Mouse (Mus musculus) kidney, embryonic 16.5 days (tissue): Measurements from ENCODE around the gene 9930022D16Rik. TPM values are rescaled to one million over a fixed set of nuclear protein-coding genes. Genes with fewer than 3 reads are reported as not detected.

Source experiments
- ATAC-seq: fragments of 200-750 bp; cut with Nextera tagmentation; 2 replicates; pipeline ENCODE4 v1.8.0; 2017; ENCODE audit warnings: moderate TSS enrichment; ENCODE audit not compliant: low FRiP score, low TSS enrichment
- H3K27ac ChIP-seq: fragments of 300-500 bp; sonication (generic); 2 replicates; pipeline ENCODE4 v1.5.1; 2014; ENCODE audit warnings: low read length
- H3K27me3 ChIP-seq: fragments of 300-500 bp; sonication (generic); 2 replicates; pipeline ENCODE4 v1.6.1; 2014; ENCODE audit warnings: low read length, control low read depth, mixed read lengths; ENCODE audit not compliant: insufficient read depth
- H3K36me3 ChIP-seq: fragments of 300-500 bp; sonication (generic); 2 replicates; pipeline ENCODE4 v1.6.1; 2014; ENCODE audit warnings: low read length, control low read depth, mixed read lengths; ENCODE audit not compliant: insufficient read depth
- H3K4me1 ChIP-seq: fragments of 300-500 bp; sonication (generic); 2 replicates; pipeline ENCODE4 v1.6.1; 2014; ENCODE audit warnings: low read length, control low read depth, mixed read lengths; ENCODE audit not compliant: insufficient read depth
- H3K4me2 ChIP-seq: fragments of 300-500 bp; sonication (generic); replicated peaks from 2 replicates; pipeline ENCODE4 v1.6.1; 2014; ENCODE audit warnings: low read depth, low read length
- H3K4me3 ChIP-seq: fragments of 300-500 bp; sonication (generic); 2 replicates; pipeline ENCODE4 v1.5.1; 2014; ENCODE audit warnings: mild to moderate bottlenecking, low read length
- H3K9ac ChIP-seq: fragments of 300-500 bp; sonication (generic); replicated peaks from 2 replicates; pipeline ENCODE4 v1.6.1; 2014; ENCODE audit warnings: low read length
- H3K9me3 ChIP-seq: fragments of 300-500 bp; sonication (generic); 2 replicates; pipeline ENCODE4 v1.6.1; 2016; ENCODE audit warnings: low read length, control low read depth
- WGBS: fragments of 180-500 bp; shearing (Covaris S2); extraction: QIAGEN DNeasy Blood & Tissue Kit; methylation state at CpG from one replicate; pipeline ENCODE4 v1.1.7; 2014; 5-methylcytosine and 5-hydroxymethylcytosine counted together
- polyA plus RNA-seq: library from polyadenylated mRNA; unstranded; fragments of >200 nt; fragmentation: Nextera tagmentation; extraction: Ambion mirVana; gene quantifications from 2 replicates; pipeline ENCODE4 v1.2.1, GENCODE M21; 2015

The 9930022D16Rik gene
- polyA plus RNA-seq, 1 experiment from 2014 or later: not detected

- Histone ChIP-seq H3K4me1 (peaks cover 14% of the 10 kb centered on the region), H3K4me3 (no peak overlapping the region), H3K36me3 (0 out of 2 replicates have a peak, but pooled peaks cover 8% of the 10 kb centered on the region), H3K4me2 (no peak overlapping the region), H3K9ac (no peak overlapping the region), H3K27ac (no peak overlapping the region), H3K27me3 (no peaks in the 10 kb centered on the region), H3K9me3 (no peaks in the 10 kb centered on the region)
- no peak for ATAC-seq
- 69% methylated on average over 3 of the region's 3 CpGs for WGBS
Measured at GRCm38 (mm10) chr11:109441119-109441518, 27.4 kb downstream of the 9930022D16Rik start.

GRCm38 (mm10) chr11:109442166-109442730 is 28.5 kb downstream of the 9930022D16Rik start:
- H3K4me2 ChIP-seq: no peak overlapping the region
- no peaks in the 10 kb centered on the region for H3K9me3 ChIP-seq
- no peak overlapping the region for H3K27ac ChIP-seq
- no peak overlapping the region for H3K9ac ChIP-seq
- no peaks in the 10 kb centered on the region for H3K27me3 ChIP-seq
- H3K4me1 ChIP-seq: peaks cover 14% of the 10 kb centered on the region
- no peak overlapping the region for H3K4me3 ChIP-seq
- ATAC-seq: no peak
- 34% methylated on average over 5 of the region's 5 CpGs for whole genome bisulfite sequencing
- H3K36me3 ChIP-seq: 0 out of 2 replicates have a peak, but pooled peaks cover 2% of the 10 kb centered on the region

- H3K27me3 ChIP-seq: no peaks in the 10 kb centered on the region
- ATAC-seq: no peak
- WGBS: 91% methylated on average over 8 of the region's 8 CpGs
- no peak overlapping the region for H3K4me3 ChIP-seq
- H3K9me3 ChIP-seq: no peaks in the 10 kb centered on the region
- no peak overlapping the region for H3K9ac ChIP-seq
- no peak overlapping the region for H3K27ac ChIP-seq
- H3K4me2 ChIP-seq: no peak overlapping the region
- peaks cover 14% of the 10 kb centered on the region for H3K4me1 ChIP-seq
- no peaks in the 10 kb centered on the region for H3K36me3 ChIP-seq
Measured at GRCm38 (mm10) chr11:109443468-109444263, 29.9 kb downstream of the 9930022D16Rik start.

GRCm38 (mm10) chr11:109444600-109444999 is 30.9 kb downstream of the 9930022D16Rik start:
- ATAC-seq: no peak
- H3K4me3 ChIP-seq: no peak overlapping the region
- no peaks in the 10 kb centered on the region for H3K9me3 ChIP-seq
- H3K27ac ChIP-seq: no peak overlapping the region
- no peaks in the 10 kb centered on the region for H3K36me3 ChIP-seq
- no peaks in the 10 kb centered on the region for H3K27me3 ChIP-seq
- WGBS: 78% methylated on average over 7 of the region's 7 CpGs
- no peak overlapping the region for H3K9ac ChIP-seq
- H3K4me2 ChIP-seq: no peak overlapping the region
- peaks cover 10% of the 10 kb centered on the region for H3K4me1 ChIP-seq

- no peak overlapping the region for H3K4me3 ChIP-seq
- H3K27me3 ChIP-seq: no peaks in the 10 kb centered on the region
- 48% methylated on average over 13 of the region's 13 CpGs for WGBS
- H3K4me2 ChIP-seq: no peak overlapping the region
- H3K36me3 ChIP-seq: no peaks in the 10 kb centered on the region
- H3K9ac ChIP-seq: no peak overlapping the region
- H3K9me3 ChIP-seq: no peaks in the 10 kb centered on the region
- peaks cover 3% of the 10 kb centered on the region; the same call in 1 of the 2 replicates for H3K4me1 ChIP-seq
- H3K27ac ChIP-seq: no peak overlapping the region
- peak; percentile 67; the same call in 1 of the 2 replicates for ATAC-seq
Measured at GRCm38 (mm10) chr11:109445438-109446035, 31.8 kb downstream of the 9930022D16Rik start.

- Histone ChIP-seq H3K27ac (no peak overlapping the region), H3K4me3 (no peak overlapping the region), H3K9me3 (no peaks in the 10 kb centered on the region), H3K36me3 (peaks cover 6% of the 10 kb centered on the region), H3K4me2 (no peak overlapping the region), H3K27me3 (no peaks in the 10 kb centered on the region), H3K9ac (no peak overlapping the region), H3K4me1 (no peaks in the 10 kb centered on the region)
- ATAC-seq: no peak
- 91% methylated on average over 11 of the region's 11 CpGs for WGBS
Measured at GRCm38 (mm10) chr11:109451169-109451568, 37.5 kb downstream of the 9930022D16Rik start.

- no peak for ATAC-seq
- H3K9ac ChIP-seq: no peak overlapping the region
- H3K4me1 ChIP-seq: no peaks in the 10 kb centered on the region
- H3K36me3 ChIP-seq: peaks cover 6% of the 10 kb centered on the region
- no peak overlapping the region for H3K4me3 ChIP-seq
- WGBS: 83% methylated on average over 5 of the region's 5 CpGs
- no peaks in the 10 kb centered on the region for H3K27me3 ChIP-seq
- H3K27ac ChIP-seq: no peak overlapping the region
- no peak overlapping the region for H3K4me2 ChIP-seq
- H3K9me3 ChIP-seq: no peaks in the 10 kb centered on the region
Measured at GRCm38 (mm10) chr11:109456261-109456660, 42.5 kb downstream of the 9930022D16Rik start.

GRCm38 (mm10) chr11:109458165-109458564 is 44.4 kb downstream of the 9930022D16Rik start:
- Histone ChIP-seq H3K4me2 (no peak overlapping the region), H3K36me3 (peaks cover 13% of the 10 kb centered on the region), H3K4me1 (no peaks in the 10 kb centered on the region), H3K27me3 (no peaks in the 10 kb centered on the region), H3K4me3 (no peak overlapping the region), H3K9ac (no peak overlapping the region), H3K27ac (no peak overlapping the region), H3K9me3 (no peaks in the 10 kb centered on the region)
- ATAC-seq: no peak
- WGBS: 90% methylated on average over 11 of the region's 11 CpGs

- Histone ChIP-seq H3K9ac (no peak overlapping the region), H3K4me1 (no peaks in the 10 kb centered on the region), H3K9me3 (no peaks in the 10 kb centered on the region), H3K4me2 (no peak overlapping the region), H3K36me3 (peaks cover 7% of the 10 kb centered on the region; the same call in 1 of the 2 replicates), H3K4me3 (no peak overlapping the region), H3K27me3 (no peaks in the 10 kb centered on the region), H3K27ac (no peak overlapping the region)
- 63% methylated on average over 5 of the region's 5 CpGs for WGBS
- no peak for ATAC-seq
Measured at GRCm38 (mm10) chr11:109460586-109460985, 46.9 kb downstream of the 9930022D16Rik start.
